Mouse (Mus musculus) brain, adult 2 months (tissue): ENCODE measurements at regions not wholly inside any gene's neighbourhood (a gene's known extent, or its start where the extent isn't known, plus 50 kb on each side); places are given as distances from the start of the nearest gene placed in this dataset.

ENCODE experiments used
- DNase-seq: peaks from one replicate; pipeline ENCODE4 v3.0.0; 2011; ENCODE audit warnings: low read depth, low spot score

- DNase-seq: no peak
Observed at GRCm38 (mm10) chr17:62546286-62546685, 334.8 kb downstream of the Efna5 start.

DNA sequence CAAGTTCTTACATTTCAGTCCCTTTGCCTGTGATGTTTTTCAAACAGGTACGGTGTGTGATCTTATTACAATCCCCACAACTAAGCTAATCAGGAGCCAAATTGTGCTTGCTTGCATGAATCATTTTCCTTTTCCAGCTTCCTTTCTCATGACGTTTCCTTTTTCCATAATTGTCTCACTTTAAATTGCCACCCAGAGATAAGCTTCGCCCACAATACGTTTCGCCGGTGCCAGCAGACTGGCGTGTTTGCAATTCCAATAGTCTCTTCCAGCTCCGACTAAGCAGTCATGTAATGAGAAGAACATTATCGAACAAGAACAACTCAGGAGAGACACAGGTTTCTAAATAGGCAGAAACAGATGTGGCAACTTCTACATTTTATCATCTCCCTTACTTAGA lies 335.8 kb downstream of the Efna5 start:
- DNase-seq: peak; percentile 80

GRCm38 (mm10) chr17:62543056-62543975 lies 337.8 kb downstream of the Efna5 start:
- no peak for DNase-seq

DNA sequence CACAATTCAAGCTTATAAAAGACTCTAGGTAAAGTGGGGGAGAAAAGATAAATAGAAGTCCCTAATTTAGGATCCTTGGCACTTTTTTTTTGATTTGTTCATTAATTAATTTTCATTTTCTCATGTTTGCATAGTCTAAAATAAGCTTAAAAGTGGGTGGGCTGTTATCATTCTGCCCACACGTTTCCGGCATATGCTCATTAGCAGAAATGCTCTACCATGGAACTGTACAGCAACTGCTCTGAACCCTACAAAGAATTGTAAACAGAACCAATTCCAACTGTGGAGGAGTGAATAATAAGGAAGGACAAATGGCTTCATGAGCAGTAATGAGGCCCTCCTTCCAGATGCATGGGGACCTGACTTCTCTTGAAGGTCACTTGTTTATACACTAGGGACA lies 351.2 kb downstream of the Efna5 start:
- DNase-seq: peak; percentile 21

DNA sequence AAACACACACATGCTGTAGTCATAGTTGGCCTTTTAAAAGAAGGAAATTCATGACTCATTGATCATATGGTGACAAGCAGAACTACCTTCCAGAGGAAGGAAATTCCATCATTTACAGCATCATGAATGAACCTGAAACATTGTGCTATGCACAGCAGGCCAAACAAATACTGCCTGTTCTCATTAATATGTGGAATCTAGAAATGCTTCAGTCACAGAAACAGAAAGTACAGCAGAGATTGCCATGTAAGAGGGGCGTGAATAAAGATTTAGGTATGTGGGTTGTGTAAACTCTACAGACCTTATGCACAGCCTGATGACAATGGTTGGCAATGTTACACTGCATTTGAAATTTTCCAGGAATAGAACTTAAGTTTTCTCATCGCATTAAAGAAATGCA lies 353.6 kb downstream of the Efna5 start:
- no peak for DNase-seq

GRCm38 (mm10) chr17:62513635-62514034 lies 367.5 kb downstream of the Efna5 start:
- no peak for DNase-seq

DNA sequence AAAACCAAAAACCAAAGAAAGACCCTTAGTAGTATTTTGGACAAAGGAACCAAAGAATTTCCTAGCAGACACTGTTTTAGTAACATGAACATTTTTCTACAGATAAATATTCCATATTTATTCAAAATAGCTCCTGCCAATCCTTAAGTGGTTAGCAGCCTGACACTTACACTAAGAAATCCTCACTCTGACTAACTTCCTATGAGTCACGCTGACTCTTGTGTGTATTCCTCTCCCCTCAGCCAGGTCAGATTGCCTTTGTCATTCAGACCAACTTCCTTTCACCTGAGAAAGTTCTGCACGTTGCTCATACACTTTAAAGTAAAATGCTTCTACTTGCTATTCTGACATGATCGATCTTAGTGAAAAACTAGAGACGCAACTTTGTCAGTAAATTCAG lies 370.9 kb downstream of the Efna5 start:
- DNase-seq: no peak

DNA sequence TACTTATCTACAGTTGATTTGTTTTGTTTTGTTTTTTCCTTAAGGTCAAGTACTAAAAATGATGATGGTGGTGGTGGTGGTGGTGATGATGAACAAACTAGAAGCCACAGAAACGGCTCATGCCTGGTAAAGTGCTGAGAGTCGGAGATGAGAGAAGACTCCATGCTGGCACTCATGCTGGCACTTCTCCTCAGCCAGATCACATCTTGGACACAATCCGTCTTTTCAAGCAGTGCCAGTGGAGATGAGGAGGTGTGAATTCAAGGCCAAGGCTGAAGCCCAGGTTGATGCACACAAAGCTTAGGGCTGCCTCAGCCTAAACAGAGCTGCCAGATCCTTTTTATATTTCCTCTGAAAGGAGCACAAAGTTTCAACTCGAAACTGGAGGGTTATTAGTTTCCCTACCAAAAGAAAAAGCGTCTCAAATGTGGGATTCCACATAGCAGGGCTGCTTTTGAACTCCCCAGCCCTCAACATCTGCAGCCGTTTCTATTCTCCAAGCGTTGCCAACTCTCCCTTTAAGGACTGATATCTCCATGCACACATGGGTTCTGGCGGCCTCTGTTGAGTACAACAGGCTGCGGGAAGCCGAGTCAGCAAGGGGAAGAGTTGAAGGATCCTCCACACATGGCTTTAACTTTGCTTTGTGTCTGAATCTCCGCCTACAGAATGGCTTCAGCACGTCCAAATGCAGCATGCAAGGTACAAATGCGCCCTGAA lies 373.2 kb downstream of the Efna5 start:
- DNase-seq: no peak

- no peak for DNase-seq
Observed at GRCm38 (mm10) chr17:62504691-62505090, 376.4 kb downstream of the Efna5 start.

- DNase-seq: peak; percentile 87
Observed at GRCm38 (mm10) chr17:62470739-62471138, 410.4 kb downstream of the Efna5 start.

- DNase-seq: no peak
Observed at GRCm38 (mm10) chr17:62469367-62469766, 411.8 kb downstream of the Efna5 start.

DNA sequence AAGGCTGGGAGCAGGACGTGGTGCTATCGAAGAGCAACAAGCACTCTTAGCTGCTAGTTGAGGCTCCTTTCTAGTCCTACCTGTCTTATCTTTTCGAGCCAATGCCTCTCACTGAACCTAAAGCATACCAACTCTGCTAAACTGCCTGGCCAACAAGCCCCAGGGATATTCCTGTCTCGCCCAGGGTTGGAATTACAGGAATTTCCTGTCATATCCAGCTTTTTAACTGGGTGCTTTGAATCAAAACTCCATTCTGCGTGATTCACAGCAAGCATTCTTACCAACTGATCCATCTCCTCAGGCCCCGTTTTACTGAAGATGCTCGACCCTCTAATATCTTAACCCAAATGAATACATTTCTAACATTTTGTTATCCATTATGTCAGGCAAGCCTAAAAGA lies 412.3 kb downstream of the Efna5 start:
- DNase-seq: no peak

- no peak for DNase-seq
Observed at GRCm38 (mm10) chr17:62467072-62467471, 414.0 kb downstream of the Efna5 start.

GRCm38 (mm10) chr17:62464994-62465393 lies 416.1 kb downstream of the Efna5 start:
- no peak for DNase-seq

DNA sequence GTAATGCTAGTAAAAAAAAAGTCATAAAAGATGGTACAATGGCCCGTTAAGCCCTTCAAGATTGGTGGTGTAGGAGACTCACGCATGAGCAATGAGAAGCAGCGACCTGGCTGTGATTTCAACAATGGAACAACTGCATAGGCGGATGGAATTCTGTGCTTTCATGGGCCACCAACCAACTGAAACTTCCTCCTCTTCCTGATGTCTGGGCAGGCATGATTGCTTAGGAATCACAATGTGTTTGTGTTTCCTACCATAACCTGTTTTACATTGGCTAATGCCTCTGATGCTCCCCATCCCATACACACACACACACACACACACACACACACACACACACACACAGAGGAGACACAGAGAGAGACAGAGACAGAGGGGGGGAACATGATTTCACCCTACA lies 416.9 kb downstream of the Efna5 start:
- DNase-seq: no peak

DNA sequence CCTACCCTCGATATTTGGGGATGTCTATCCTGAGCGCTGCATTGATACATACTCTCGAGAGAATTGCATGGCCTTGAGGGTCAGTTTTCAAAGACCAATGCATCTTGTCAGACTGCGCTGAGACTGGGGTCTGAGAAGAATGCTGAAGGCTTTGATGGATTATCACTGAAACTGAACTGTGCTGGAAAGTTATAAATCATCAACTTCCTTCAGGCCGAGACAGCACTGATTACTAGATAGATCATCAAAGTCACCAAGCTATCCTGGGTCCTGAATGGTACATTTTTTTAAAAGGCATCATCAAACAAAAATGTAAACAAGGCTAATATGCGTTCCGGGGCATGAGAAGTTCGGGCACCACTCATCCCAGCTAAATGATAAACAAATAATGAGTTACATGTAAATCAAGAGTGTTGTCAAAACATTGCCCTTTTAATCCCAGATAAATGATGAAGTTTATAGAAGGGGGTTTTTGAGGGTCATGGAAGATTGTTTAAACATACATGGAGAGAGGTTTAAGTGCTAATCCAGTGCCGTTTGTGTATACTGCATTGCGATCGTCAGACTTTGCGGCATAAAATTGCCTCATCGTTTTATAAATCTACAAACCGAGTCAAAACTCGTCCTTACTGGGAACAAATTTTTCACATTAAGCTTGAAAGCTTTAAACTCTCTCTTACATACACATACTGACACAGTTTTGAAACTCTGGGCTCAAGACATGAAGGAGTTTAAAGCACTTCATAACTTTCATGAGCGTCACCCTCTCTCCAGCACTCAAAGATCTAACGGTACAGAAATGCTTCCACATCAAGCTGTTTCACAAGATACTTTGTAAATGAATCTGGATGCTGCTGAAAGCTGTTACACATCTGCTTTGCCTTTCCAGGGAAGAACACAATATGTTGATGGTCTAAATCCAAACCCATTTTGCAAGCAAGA lies 419.5 kb downstream of the Efna5 start:
- peak; percentile 43 for DNase-seq

DNA sequence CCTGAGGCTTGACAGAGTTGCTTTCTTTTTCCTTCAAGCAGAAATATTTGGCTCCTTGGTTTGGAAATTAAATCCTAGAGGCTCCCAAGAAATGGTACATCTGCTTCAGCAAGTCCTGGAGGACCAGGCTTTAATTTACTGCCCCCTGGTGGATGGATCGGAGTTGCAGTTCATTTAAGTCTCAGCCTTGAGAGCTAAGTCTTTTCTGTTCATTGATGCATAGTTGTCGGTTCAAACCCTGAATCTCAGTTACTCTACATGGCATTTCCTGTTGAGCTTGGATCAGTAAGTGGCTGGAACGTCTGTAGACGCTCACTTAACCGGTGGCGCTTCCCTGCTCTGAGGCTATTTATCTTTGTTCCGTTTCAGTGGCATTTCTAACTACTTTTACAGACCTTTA lies 422.2 kb downstream of the Efna5 start:
- DNase-seq: peak; percentile 73

GRCm38 (mm10) chr17:62438045-62438444 lies 443.1 kb downstream of the Efna5 start:
- DNase-seq: no peak

DNA sequence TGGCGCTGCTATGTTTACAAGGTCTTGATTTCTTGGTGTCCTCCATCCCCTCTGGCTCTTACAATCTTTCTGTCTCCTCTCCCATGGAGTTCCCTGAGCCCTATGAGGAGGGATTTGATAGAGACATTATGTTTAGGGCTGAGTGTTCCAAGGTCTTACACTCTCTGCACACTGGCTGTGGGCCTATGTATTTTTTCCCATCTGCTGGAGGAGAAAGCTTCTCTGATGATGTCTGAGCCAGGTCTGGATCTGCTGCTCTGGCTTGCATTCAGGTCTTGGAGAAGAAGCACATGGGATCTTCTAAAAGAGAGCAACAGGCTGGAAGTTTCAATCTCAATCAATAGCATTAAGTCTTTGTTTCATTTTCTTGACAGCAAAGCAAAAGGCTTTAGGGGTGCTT lies 445.1 kb downstream of the Efna5 start:
- DNase-seq: no peak

- no peak for DNase-seq
Observed at GRCm38 (mm10) chr17:62423476-62424385, 457.4 kb downstream of the Efna5 start.

- no peak for DNase-seq
Observed at GRCm38 (mm10) chr17:62417584-62417983, 463.5 kb downstream of the Efna5 start.
